In genomic region chr14:79389438-79390264, GRCm38 (mm10) we compare ENCODE assay signal across 8 mouse cellular contexts. TPM values are rescaled to one million over a fixed set of nuclear protein-coding genes. Genes with fewer than 3 reads are reported as not detected.
DNase-seq lines count a peak whose midpoint lies in the region; ATAC-seq and TF ChIP-seq lines count a peak whose summit lies in the region.

No protein-coding gene starts in this region.

- under 1% methylated on average over 16 of the region's 16 CpGs for WGBS in thymus, adult 2 months
- WGBS in intestine, postnatal 0 days: 1% methylated on average over 16 of the region's 16 CpGs
- WGBS in lung, embryonic 14.5 days: 1% methylated on average over 16 of the region's 16 CpGs
- 2% methylated on average over 16 of the region's 16 CpGs for WGBS in stomach, embryonic 14.5 days

- H3K27me3 ChIP-seq in thymus, adult 2 months (ENCODE audit: control insufficient read depth, insufficient read depth, low read length): no peaks in the 10 kb centered on the region
- no peaks in the 10 kb centered on the region for H3K27me3 ChIP-seq in intestine, postnatal 0 days (replicated peaks; ENCODE audit: control insufficient read depth, insufficient read depth, low read length)
- no peaks in the 10 kb centered on the region for H3K27me3 ChIP-seq in lung, embryonic 14.5 days (ENCODE audit: insufficient read depth, low read length)
- H3K27me3 ChIP-seq in stomach, embryonic 14.5 days (ENCODE audit: control insufficient read depth, insufficient read depth, low read length): no peaks in the 10 kb centered on the region

- no peak for TF ChIP-seq POLR2A in thymus, adult 2 months (IDR thresholded peaks at IDR 0.05; ENCODE audit: control insufficient read depth, extremely low read depth, insufficient read depth, low read length, poor library complexity)

- peak overlapping the region; percentile 84 for H3K4me3 ChIP-seq in thymus, adult 2 months (ENCODE audit: control insufficient read depth, insufficient read depth, low read length)
- peak overlapping the region; percentile 86 for H3K4me3 ChIP-seq in intestine, postnatal 0 days (ENCODE audit: low read depth, low read length)
- peak overlapping the region; percentile 89 for H3K4me3 ChIP-seq in lung, embryonic 14.5 days (ENCODE audit: low read depth, low read length)
- H3K4me3 ChIP-seq in stomach, embryonic 14.5 days (ENCODE audit: low read depth, low read length): peak overlapping the region; percentile 84

- no peak for ATAC-seq in intestine, postnatal 0 days
- 0 out of 2 replicates have a peak, but pooled peaks have one; percentile 18 for ATAC-seq in lung, embryonic 14.5 days (ENCODE audit: insufficient read depth)
- peak; percentile 4; the same call in 1 of the 2 replicates for ATAC-seq in stomach, embryonic 14.5 days (ENCODE audit: insufficient number of reproducible peaks, insufficient read depth, low FRiP score, low read depth)
- ATAC-seq in granulocyte monocyte progenitor cell, adult 5-6 weeks (replicated peaks; ENCODE audit: poor library complexity, severe bottlenecking): no peak

- peak overlapping the region; percentile 76 for H3K9ac ChIP-seq in intestine, postnatal 0 days (ENCODE audit: low read depth, low read length)
- peak overlapping the region; percentile 97 for H3K9ac ChIP-seq in lung, embryonic 14.5 days
- H3K9ac ChIP-seq in stomach, embryonic 14.5 days (replicated peaks; ENCODE audit: low read depth, low read length): peak overlapping the region; percentile 92

- H3K36me3 ChIP-seq in thymus, adult 2 months (ENCODE audit: control insufficient read depth, insufficient read depth, low read length): peaks cover 10% of the 10 kb centered on the region; the same call in 1 of the 2 replicates
- peaks cover 4% of the 10 kb centered on the region for H3K36me3 ChIP-seq in intestine, postnatal 0 days (ENCODE audit: control insufficient read depth, insufficient read depth)
- peaks cover 19% of the 10 kb centered on the region; the same call in 1 of the 2 replicates for H3K36me3 ChIP-seq in lung, embryonic 14.5 days (ENCODE audit: insufficient read depth)
- peaks cover 7% of the 10 kb centered on the region; the same call in 1 of the 2 replicates for H3K36me3 ChIP-seq in stomach, embryonic 14.5 days (ENCODE audit: control insufficient read depth, insufficient read depth, low read length)

- peak overlapping the region; percentile 30; the same call in 1 of the 2 replicates for H3K27ac ChIP-seq in thymus, adult 2 months (ENCODE audit: control insufficient read depth, insufficient read depth, low read length)
- H3K27ac ChIP-seq in intestine, postnatal 0 days (ENCODE audit: low read depth, low read length): peak overlapping the region; percentile 86; the same call in 1 of the 2 replicates
- H3K27ac ChIP-seq in lung, embryonic 14.5 days (ENCODE audit: low read depth): peak overlapping the region; percentile 99
- peak overlapping the region; percentile 98 for H3K27ac ChIP-seq in stomach, embryonic 14.5 days (ENCODE audit: low read length)

- H3K4me2 ChIP-seq in intestine, postnatal 0 days (replicated peaks; ENCODE audit: low read depth): peak overlapping the region; percentile 72
- peak overlapping the region; percentile 91 for H3K4me2 ChIP-seq in lung, embryonic 14.5 days
- H3K4me2 ChIP-seq in stomach, embryonic 14.5 days (replicated peaks; ENCODE audit: low read depth, low read length): peak overlapping the region; percentile 74

- no peak for DNase-seq in thymus, adult 2 months
- no peak for DNase-seq in thymus, postnatal 10 days (ENCODE audit: low spot score in 2 of 2)
- peak; percentile 53 to 67 for DNase-seq in cerebellum, postnatal 25 days
- DNase-seq in gastrocnemius, postnatal 10 days: peak; percentile 17
- DNase-seq in lung, embryonic 14.5 days: peak; percentile 66

- H3K9me3 ChIP-seq in intestine, postnatal 0 days (ENCODE audit: control insufficient read depth): no peaks in the 10 kb centered on the region
- no peaks in the 10 kb centered on the region for H3K9me3 ChIP-seq in lung, embryonic 14.5 days (ENCODE audit: low read depth, low read length)
- H3K9me3 ChIP-seq in stomach, embryonic 14.5 days (ENCODE audit: control insufficient read depth, low read depth, low read length): no peaks in the 10 kb centered on the region

- H3K4me1 ChIP-seq in thymus, adult 2 months (replicated peaks; ENCODE audit: control insufficient read depth, insufficient read depth, low read length): peaks cover 3% of the 10 kb centered on the region
- H3K4me1 ChIP-seq in intestine, postnatal 0 days (replicated peaks; ENCODE audit: control insufficient read depth, insufficient read depth, low read length): no peaks in the 10 kb centered on the region
- H3K4me1 ChIP-seq in lung, embryonic 14.5 days (ENCODE audit: insufficient read depth): peaks cover 3% of the 10 kb centered on the region; the same call in 1 of the 2 replicates
- H3K4me1 ChIP-seq in stomach, embryonic 14.5 days (ENCODE audit: control insufficient read depth, insufficient read depth, low read length): no peaks in the 10 kb centered on the region

- TF ChIP-seq CTCF in thymus, adult 2 months (IDR thresholded peaks at IDR 0.05; ENCODE audit: borderline replicate concordance, control insufficient read depth, extremely low read depth, insufficient read depth, low read length, poor library complexity): no peak
- no peak for TF ChIP-seq CTCF in intestine, postnatal 0 days (IDR thresholded peaks at IDR 0.05; ENCODE audit: low read depth)
- no peak for TF ChIP-seq CTCF in lung, embryonic 14.5 days (IDR thresholded peaks at IDR 0.05; ENCODE audit: low read depth)

RNA-seq across cellular contexts. Expression of gene Naa16, which starts 0.9 kb away (rescaled TPM):
- polyA plus RNA-seq in thymus, adult 2 months (2012; rRNA removed): 7.7 and 11.2 TPM in 2 replicates
- total RNA-seq in gastrocnemius, postnatal 10 days (2021): 10 to 100 TPM; 15.5 to 21.0 TPM
- polyA plus RNA-seq in intestine, postnatal 0 days (2015; fragmentation: Nextera tagmentation; extraction: Ambion mirVana): 16.7 and 16.8 TPM in 2 replicates
- 44.1 and 47.5 TPM in 2 replicates for polyA plus RNA-seq in lung, embryonic 14.5 days (2014; fragmentation: Nextera tagmentation; extraction: Ambion mirVana)
- 41.0 and 47.7 TPM in 2 replicates for polyA plus RNA-seq in stomach, embryonic 14.5 days (2014; fragmentation: Nextera tagmentation; extraction: Ambion mirVana)
- total RNA-seq in granulocyte monocyte progenitor cell, adult 5-6 weeks (2014; fragmentation: Nextera tagmentation): 51.5 and 55.2 TPM in 2 replicates
- total RNA-seq in granulocyte monocyte progenitor cell, adult 5-6 weeks (2017): 47.0 and 47.3 TPM in 2 replicates

RNA-seq across cellular contexts. Expression of gene Mtrf1, which starts 7.9 kb away (rescaled TPM):
- polyA plus RNA-seq in thymus, adult 2 months (2012; rRNA removed): 1.5 and 1.6 TPM in 2 replicates
- total RNA-seq in gastrocnemius, postnatal 10 days (2021): 1 to 10 TPM; 4.7 to 6.9 TPM
- polyA plus RNA-seq in intestine, postnatal 0 days (2015; fragmentation: Nextera tagmentation; extraction: Ambion mirVana): 4.9 and 5.1 TPM in 2 replicates
- 10.1 and 10.8 TPM in 2 replicates for polyA plus RNA-seq in lung, embryonic 14.5 days (2014; fragmentation: Nextera tagmentation; extraction: Ambion mirVana)
- polyA plus RNA-seq in stomach, embryonic 14.5 days (2014; fragmentation: Nextera tagmentation; extraction: Ambion mirVana): 9.6 and 9.8 TPM in 2 replicates
- total RNA-seq in granulocyte monocyte progenitor cell, adult 5-6 weeks (2014; fragmentation: Nextera tagmentation): 12.0 and 12.8 TPM in 2 replicates
- 21.0 and 31.2 TPM in 2 replicates for total RNA-seq in granulocyte monocyte progenitor cell, adult 5-6 weeks (2017)

RNA-seq across cellular contexts. Expression of gene Kbtbd7, which starts 36.7 kb away (rescaled TPM):
- 8.9 and 10.1 TPM in 2 replicates for polyA plus RNA-seq in thymus, adult 2 months (2012; rRNA removed)
- 1 to 10 TPM; 8.6 to 9.2 TPM for total RNA-seq in gastrocnemius, postnatal 10 days (2021)
- 5.9 and 6.4 TPM in 2 replicates for polyA plus RNA-seq in intestine, postnatal 0 days (2015; fragmentation: Nextera tagmentation; extraction: Ambion mirVana)
- polyA plus RNA-seq in lung, embryonic 14.5 days (2014; fragmentation: Nextera tagmentation; extraction: Ambion mirVana): 17.5 and 18.0 TPM in 2 replicates
- 14.3 and 16.1 TPM in 2 replicates for polyA plus RNA-seq in stomach, embryonic 14.5 days (2014; fragmentation: Nextera tagmentation; extraction: Ambion mirVana)
- 6.0 and 10.0 TPM in 2 replicates for total RNA-seq in granulocyte monocyte progenitor cell, adult 5-6 weeks (2014; fragmentation: Nextera tagmentation)
- 13.9 and 15.7 TPM in 2 replicates for total RNA-seq in granulocyte monocyte progenitor cell, adult 5-6 weeks (2017)

Comparison
In these comparisons a context has a peak if more than half of its experiments do, and no peak if none do; other contexts are left out.
1. DNase-seq: peak in cerebellum, postnatal 25 days (2 of 2), gastrocnemius, postnatal 10 days (single experiment) and lung, embryonic 14.5 days (single experiment); none in thymus, adult 2 months (single experiment) and thymus, postnatal 10 days (0 of 2).
2. H3K27ac ChIP-seq: peak in every context shown above with its lines; median percentile 99 in lung, embryonic 14.5 days; 98 in stomach, embryonic 14.5 days; 86 in intestine, postnatal 0 days; 30 in thymus, adult 2 months.
3. ATAC-seq: peak in lung, embryonic 14.5 days (single experiment) and stomach, embryonic 14.5 days (single experiment); none in intestine, postnatal 0 days (single experiment) and granulocyte monocyte progenitor cell, adult 5-6 weeks (single experiment).
4. Peak in every context shown above with its lines, with median percentiles within 50 percentile points of each other: H3K4me3 ChIP-seq, H3K4me2 ChIP-seq and H3K9ac ChIP-seq.